Mouse (Mus musculus): ENCODE measurements around the gene Man1c1. TPM values are rescaled to one million over a fixed set of nuclear protein-coding genes. Genes with fewer than 3 reads are reported as not detected.

Gene Man1c1
- polyA plus RNA-seq, 1 experiment from 2014 or later = 3.7 TPM

- 78% methylated on average over 6 of the region's 6 CpGs for WGBS
- H3K4me1 ChIP-seq (ENCODE audit: insufficient read depth, low read length) = no peaks in the 10 kb centered on the region
- no peak overlapping the region for H3K4me2 ChIP-seq (replicated peaks; ENCODE audit: low read depth, low read length)
- H3K27ac ChIP-seq (ENCODE audit: low read length) = no peak overlapping the region
- no peaks in the 10 kb centered on the region for H3K9me3 ChIP-seq (ENCODE audit: low read length)
- H3K36me3 ChIP-seq (ENCODE audit: insufficient read depth, low read length) = peaks cover 9% of the 10 kb centered on the region; the same call in 1 of the 2 replicates
- no peaks in the 10 kb centered on the region for H3K27me3 ChIP-seq (ENCODE audit: insufficient read depth, low read length)
- ATAC-seq (ENCODE audit: low FRiP score, low TSS enrichment) = no peak
- no peak overlapping the region for H3K4me3 ChIP-seq (ENCODE audit: low read length)
- no peak overlapping the region for H3K9ac ChIP-seq (replicated peaks; ENCODE audit: low read length)
These were observed 140.0 kb downstream of the Man1c1 start for GRCm38 (mm10) chr4:134564093-134564492.

GRCm38 (mm10) chr4:134563624-134564023, 140.5 kb downstream of the Man1c1 start:
- Histone ChIP-seq H3K36me3 (ENCODE audit: insufficient read depth, low read length) (peaks cover 9% of the 10 kb centered on the region; the same call in 1 of the 2 replicates), H3K4me2 (replicated peaks; ENCODE audit: low read depth, low read length) (no peak overlapping the region)
- 92% methylated on average over 16 of the region's 16 CpGs for WGBS

GRCm38 (mm10) chr4:134562014-134562413, 142.1 kb downstream of the Man1c1 start:
- ATAC-seq (ENCODE audit: low FRiP score, low TSS enrichment) = no peak
- Histone ChIP-seq H3K9ac (replicated peaks; ENCODE audit: low read length) (no peak overlapping the region), H3K4me2 (replicated peaks; ENCODE audit: low read depth, low read length) (no peak overlapping the region), H3K4me1 (ENCODE audit: insufficient read depth, low read length) (peaks cover 5% of the 10 kb centered on the region; the same call in 1 of the 2 replicates), H3K36me3 (ENCODE audit: insufficient read depth, low read length) (peaks cover 9% of the 10 kb centered on the region; the same call in 1 of the 2 replicates), H3K4me3 (ENCODE audit: low read length) (no peak overlapping the region), H3K27me3 (ENCODE audit: insufficient read depth, low read length) (no peaks in the 10 kb centered on the region), H3K27ac (ENCODE audit: low read length) (no peak overlapping the region), H3K9me3 (ENCODE audit: low read length) (no peaks in the 10 kb centered on the region)
- 92% methylated on average over 2 of the region's 2 CpGs for WGBS

More at GRCm38 (mm10) chr4:134563624-134564023, 140.5 kb downstream of the Man1c1 start:
- no peak for ATAC-seq (ENCODE audit: low FRiP score, low TSS enrichment)
- H3K9ac ChIP-seq (replicated peaks; ENCODE audit: low read length) = no peak overlapping the region
- no peak overlapping the region for H3K4me3 ChIP-seq (ENCODE audit: low read length)
- H3K27ac ChIP-seq (ENCODE audit: low read length) = no peak overlapping the region
- no peaks in the 10 kb centered on the region for H3K9me3 ChIP-seq (ENCODE audit: low read length)
- no peaks in the 10 kb centered on the region for H3K4me1 ChIP-seq (ENCODE audit: insufficient read depth, low read length)
- H3K27me3 ChIP-seq (ENCODE audit: insufficient read depth, low read length) = no peaks in the 10 kb centered on the region

- H3K4me2 ChIP-seq (replicated peaks; ENCODE audit: low read depth, low read length) = no peak overlapping the region
These were observed 143.4 kb downstream of the Man1c1 start for GRCm38 (mm10) chr4:134560699-134561098.

GRCm38 (mm10) chr4:134559154-134559553, 144.9 kb downstream of the Man1c1 start:
- Histone ChIP-seq H3K9ac (replicated peaks; ENCODE audit: low read length) (no peak overlapping the region), H3K9me3 (ENCODE audit: low read length) (no peaks in the 10 kb centered on the region), H3K27ac (ENCODE audit: low read length) (no peak overlapping the region), H3K4me2 (replicated peaks; ENCODE audit: low read depth, low read length) (no peak overlapping the region), H3K4me1 (ENCODE audit: insufficient read depth, low read length) (peaks cover 5% of the 10 kb centered on the region; the same call in 1 of the 2 replicates), H3K4me3 (ENCODE audit: low read length) (no peak overlapping the region), H3K36me3 (ENCODE audit: insufficient read depth, low read length) (peaks cover 4% of the 10 kb centered on the region; the same call in 1 of the 2 replicates), H3K27me3 (ENCODE audit: insufficient read depth, low read length) (no peaks in the 10 kb centered on the region)
- no peak for ATAC-seq (ENCODE audit: low FRiP score, low TSS enrichment)
- WGBS = 75% methylated on average over 7 of the region's 7 CpGs

More at GRCm38 (mm10) chr4:134560699-134561098, 143.4 kb downstream of the Man1c1 start:
- Histone ChIP-seq H3K27ac (ENCODE audit: low read length) (no peak overlapping the region), H3K4me1 (ENCODE audit: insufficient read depth, low read length) (peaks cover 5% of the 10 kb centered on the region; the same call in 1 of the 2 replicates), H3K9me3 (ENCODE audit: low read length) (no peaks in the 10 kb centered on the region), H3K4me3 (ENCODE audit: low read length) (no peak overlapping the region), H3K27me3 (ENCODE audit: insufficient read depth, low read length) (no peaks in the 10 kb centered on the region), H3K36me3 (ENCODE audit: insufficient read depth, low read length) (peaks cover 9% of the 10 kb centered on the region; the same call in 1 of the 2 replicates), H3K9ac (replicated peaks; ENCODE audit: low read length) (no peak overlapping the region)
- 90% methylated on average over 8 of the region's 8 CpGs for WGBS
- ATAC-seq (ENCODE audit: low FRiP score, low TSS enrichment) = no peak

- Histone ChIP-seq H3K4me3 (ENCODE audit: low read length) (no peak overlapping the region), H3K4me1 (ENCODE audit: insufficient read depth, low read length) (peaks cover 5% of the 10 kb centered on the region; the same call in 1 of the 2 replicates), H3K36me3 (ENCODE audit: insufficient read depth, low read length) (peaks cover 4% of the 10 kb centered on the region; the same call in 1 of the 2 replicates), H3K27ac (ENCODE audit: low read length) (no peak overlapping the region), H3K9ac (replicated peaks; ENCODE audit: low read length) (no peak overlapping the region), H3K4me2 (replicated peaks; ENCODE audit: low read depth, low read length) (no peak overlapping the region), H3K9me3 (ENCODE audit: low read length) (no peaks in the 10 kb centered on the region), H3K27me3 (ENCODE audit: insufficient read depth, low read length) (no peaks in the 10 kb centered on the region)
- no peak for ATAC-seq (ENCODE audit: low FRiP score, low TSS enrichment)
- 57% methylated on average over 9 of the region's 9 CpGs for whole genome bisulfite sequencing
These were observed 145.4 kb downstream of the Man1c1 start for GRCm38 (mm10) chr4:134558570-134559113.

- peak overlapping the region; percentile 18; the same call in 1 of the 2 replicates for H3K27ac ChIP-seq (ENCODE audit: low read length)
- no peaks in the 10 kb centered on the region for H3K27me3 ChIP-seq (ENCODE audit: insufficient read depth, low read length)
These were observed 146.4 kb downstream of the Man1c1 start for GRCm38 (mm10) chr4:134557626-134558249.

GRCm38 (mm10) chr4:134555956-134556580, 148.0 kb downstream of the Man1c1 start:
- H3K4me1 ChIP-seq (ENCODE audit: insufficient read depth, low read length) = peaks cover 14% of the 10 kb centered on the region
- H3K27ac ChIP-seq (ENCODE audit: low read length) = no peak overlapping the region
- ATAC-seq (ENCODE audit: low FRiP score, low TSS enrichment) = no peak
- WGBS = 54% methylated on average over 8 of the region's 8 CpGs
- no peak overlapping the region for H3K4me2 ChIP-seq (replicated peaks; ENCODE audit: low read depth, low read length)
- no peaks in the 10 kb centered on the region for H3K36me3 ChIP-seq (ENCODE audit: insufficient read depth, low read length)
- no peaks in the 10 kb centered on the region for H3K27me3 ChIP-seq (ENCODE audit: insufficient read depth, low read length)
- no peak overlapping the region for H3K9ac ChIP-seq (replicated peaks; ENCODE audit: low read length)
- no peak overlapping the region for H3K4me3 ChIP-seq (ENCODE audit: low read length)
- H3K9me3 ChIP-seq (ENCODE audit: low read length) = no peaks in the 10 kb centered on the region

More at GRCm38 (mm10) chr4:134557626-134558249, 146.4 kb downstream of the Man1c1 start:
- ATAC-seq (ENCODE audit: low FRiP score, low TSS enrichment) = no peak; the same call in 1 of the 2 replicates
- Histone ChIP-seq H3K9ac (replicated peaks; ENCODE audit: low read length) (no peak overlapping the region), H3K4me3 (ENCODE audit: low read length) (no peak overlapping the region), H3K4me1 (ENCODE audit: insufficient read depth, low read length) (peaks cover 5% of the 10 kb centered on the region; the same call in 1 of the 2 replicates), H3K9me3 (ENCODE audit: low read length) (no peaks in the 10 kb centered on the region), H3K36me3 (ENCODE audit: insufficient read depth, low read length) (no peaks in the 10 kb centered on the region), H3K4me2 (replicated peaks; ENCODE audit: low read depth, low read length) (no peak overlapping the region)
- WGBS = 15% methylated on average over 16 of the region's 16 CpGs

GRCm38 (mm10) chr4:134553631-134554030, 150.5 kb downstream of the Man1c1 start:
- Histone ChIP-seq H3K4me3 (ENCODE audit: low read length) (no peak overlapping the region), H3K4me1 (ENCODE audit: insufficient read depth, low read length) (peaks cover 19% of the 10 kb centered on the region)
- WGBS = 77% methylated on average over 1 of the region's 1 CpGs

More at GRCm38 (mm10) chr4:134553631-134554030, 150.5 kb downstream of the Man1c1 start:
- ATAC-seq (ENCODE audit: low FRiP score, low TSS enrichment) = no peak
- no peak overlapping the region for H3K4me2 ChIP-seq (replicated peaks; ENCODE audit: low read depth, low read length)
- H3K27ac ChIP-seq (ENCODE audit: low read length) = no peak overlapping the region
- no peak overlapping the region for H3K9ac ChIP-seq (replicated peaks; ENCODE audit: low read length)
- H3K27me3 ChIP-seq (ENCODE audit: insufficient read depth, low read length) = no peaks in the 10 kb centered on the region
- peaks cover 10% of the 10 kb centered on the region; the same call in 1 of the 2 replicates for H3K9me3 ChIP-seq (ENCODE audit: low read length)
- peaks cover 15% of the 10 kb centered on the region for H3K36me3 ChIP-seq (ENCODE audit: insufficient read depth, low read length)

Data from kidney, embryonic 16.5 days (tissue).